In genomic region chr16:49839681-49840535, GRCm38 (mm10) we compare ENCODE assay signal across 7 mouse cellular contexts. TPM values are rescaled to one million over a fixed set of nuclear protein-coding genes. Genes with fewer than 3 reads are reported as not detected.
DNase-seq lines count a peak whose midpoint lies in the region; ATAC-seq and TF ChIP-seq lines count a peak whose summit lies in the region.

No protein-coding gene starts in this region.

- 54% methylated on average over 15 of the region's 15 CpGs for WGBS in heart, embryonic 13.5 days
- 66% methylated on average over 15 of the region's 15 CpGs for WGBS in midbrain, embryonic 16.5 days

- peak; percentile 63 for DNase-seq in 3134 (ENCODE audit: extremely low read depth, insufficient read length, low spot score)
- DNase-seq in cerebellum, adult 11-12 months: peak; percentile 62
- DNase-seq in kidney, postnatal 4 days: peak; percentile 16 to 31
- DNase-seq in thymus, postnatal 0 days (ENCODE audit: low spot score): peak; percentile 93

- H3K79me2 ChIP-seq in C2C12 (ENCODE audit: control insufficient read depth, insufficient read depth): no peaks in the 10 kb centered on the region

- peak overlapping the region; percentile 50 for H3ac ChIP-seq in C2C12 (ENCODE audit: control insufficient read depth, insufficient read length, low read depth)

- no peaks in the 10 kb centered on the region for H3K36me3 ChIP-seq in C2C12 (ENCODE audit: control insufficient read depth, insufficient read depth)
- H3K36me3 ChIP-seq in heart, embryonic 13.5 days: no peaks in the 10 kb centered on the region
- H3K36me3 ChIP-seq in midbrain, embryonic 16.5 days (ENCODE audit: control insufficient read depth, insufficient read depth, low read length): no peaks in the 10 kb centered on the region

- H3K4me2 ChIP-seq in heart, embryonic 13.5 days: peak overlapping the region; percentile 19
- no peak overlapping the region for H3K4me2 ChIP-seq in midbrain, embryonic 16.5 days (ENCODE audit: low read length)

- H3K9me3 ChIP-seq in heart, embryonic 13.5 days: no peaks in the 10 kb centered on the region
- H3K9me3 ChIP-seq in midbrain, embryonic 16.5 days (replicated peaks; ENCODE audit: control insufficient read depth, low read length, poor library complexity, severe bottlenecking): no peaks in the 10 kb centered on the region

- H3K4me1 ChIP-seq in heart, embryonic 13.5 days: peaks cover 6% of the 10 kb centered on the region
- H3K4me1 ChIP-seq in midbrain, embryonic 16.5 days (ENCODE audit: control insufficient read depth, insufficient read depth, low read length): no peaks in the 10 kb centered on the region

- H3K9ac ChIP-seq in heart, embryonic 13.5 days: no peak overlapping the region
- no peak overlapping the region for H3K9ac ChIP-seq in midbrain, embryonic 16.5 days (ENCODE audit: low read depth, low read length)

- H3K27ac ChIP-seq in heart, embryonic 13.5 days (replicated peaks): no peak overlapping the region
- H3K27ac ChIP-seq in midbrain, embryonic 16.5 days (ENCODE audit: low read length): no peak overlapping the region

- no peak for ATAC-seq in heart, embryonic 13.5 days (ENCODE audit: extremely low read depth, insufficient number of reproducible peaks, low FRiP score, low TSS enrichment)
- 0 out of 2 replicates have a peak, but pooled peaks have one; percentile 36 for ATAC-seq in midbrain, embryonic 16.5 days

- H3K27me3 ChIP-seq in C2C12 (ENCODE audit: control insufficient read depth, insufficient read depth, insufficient read length): no peaks in the 10 kb centered on the region
- H3K27me3 ChIP-seq in heart, embryonic 13.5 days (replicated peaks): no peaks in the 10 kb centered on the region
- no peaks in the 10 kb centered on the region for H3K27me3 ChIP-seq in midbrain, embryonic 16.5 days (ENCODE audit: control insufficient read depth, insufficient read depth, low read depth, low read length)

- TF ChIP-seq CTCF in C2C12 (IDR thresholded peaks at IDR 0.05; ENCODE audit: control insufficient read depth, insufficient read depth, insufficient read length): no peak

- no peak overlapping the region for H3K4me3 ChIP-seq in C2C12 (ENCODE audit: insufficient read depth, poor library complexity, severe bottlenecking)
- no peak overlapping the region for H3K4me3 ChIP-seq in heart, embryonic 13.5 days
- no peak overlapping the region for H3K4me3 ChIP-seq in midbrain, embryonic 16.5 days (ENCODE audit: low read depth, low read length)

- no peaks in the 10 kb centered on the region for H3K79me3 ChIP-seq in C2C12 (ENCODE audit: low read depth)

TF ChIP-seq in C2C12, 6 proteins besides CTCF, POLR2A, EP300 and RAD21:
- TF ChIP-seq USF1 (IDR thresholded peaks at IDR 0.05; ENCODE audit: low read depth) (peak; percentile 96), MYOG (IDR thresholded peaks at IDR 0.05; ENCODE audit: control insufficient read depth, extremely low read depth, insufficient read length) (no peak), CEBPB (IDR thresholded peaks at IDR 0.05; ENCODE audit: low read depth) (no peak), MYOD1 (IDR thresholded peaks at IDR 0.05; ENCODE audit: control insufficient read depth, insufficient read length, low read depth) (no peak), FOSL1 (IDR thresholded peaks at IDR 0.05; ENCODE audit: insufficient read depth, low read length, poor library complexity, severe bottlenecking) (peak; percentile 50), MAX (IDR thresholded peaks at IDR 0.05) (no peak)

RNA-seq across cellular contexts. Expression of gene Cd47, which starts 39.6 kb away (rescaled TPM):
- 76.0 TPM for polyA plus RNA-seq in C2C12 (2012; fragmentation: generic; extraction: Trizol)
- polyA plus RNA-seq in heart, embryonic 13.5 days (2015; fragmentation: Nextera tagmentation; extraction: Ambion mirVana): 46.2 and 56.1 TPM in 2 replicates
- 157 and 169 TPM in 2 replicates for polyA plus RNA-seq in midbrain, embryonic 16.5 days (2015; fragmentation: Nextera tagmentation; extraction: Ambion mirVana)
- 354 and 407 TPM in 2 replicates for polyA plus RNA-seq in thymus, postnatal 0 days (2015; fragmentation: Nextera tagmentation; extraction: Ambion mirVana)

Comparison
In these comparisons a context has a peak if more than half of its experiments do, and no peak if none do; other contexts are left out.
1. DNase-seq: peak in every context shown above with its lines; median percentile 93 in thymus, postnatal 0 days; 63 in 3134; 62 in cerebellum, adult 11-12 months; 24 in kidney, postnatal 4 days.